Mouse (Mus musculus) midbrain, embryonic 10.5 days (tissue): ENCODE data around the gene Hs2st1. TPM values are rescaled to one million over a fixed set of nuclear protein-coding genes. Genes with fewer than 3 reads are reported as not detected.

ENCODE experiments used
- DNase-seq: peaks from one replicate; pipeline ENCODE4 v3.0.0-alpha.2; 2017; ENCODE audit warnings: low spot score
- H3K27ac ChIP-seq: fragments of 300-500 bp; sonication (generic); replicated peaks from 2 replicates; pipeline ENCODE4 v1.5.1; 2016; ENCODE audit warnings: mild to moderate bottlenecking
- H3K27me3 ChIP-seq: fragments of 300-500 bp; sonication (generic); 2 replicates; pipeline ENCODE4 v1.6.1; 2016; ENCODE audit warnings: low read depth, mild to moderate bottlenecking; ENCODE audit not compliant: poor library complexity, severe bottlenecking
- H3K36me3 ChIP-seq: fragments of 300-500 bp; sonication (generic); 2 replicates; pipeline ENCODE4 v1.6.1; 2016; ENCODE audit warnings: mild to moderate bottlenecking, moderate library complexity
- H3K4me1 ChIP-seq: fragments of 300-500 bp; sonication (generic); 2 replicates; pipeline ENCODE4 v1.6.1; 2016
- H3K4me3 ChIP-seq: fragments of 300-500 bp; sonication (generic); 2 replicates; pipeline ENCODE4 v1.5.1; 2016; ENCODE audit warnings: mild to moderate bottlenecking, moderate library complexity
- H3K9me3 ChIP-seq: fragments of 300-500 bp; sonication (generic); replicated peaks from 2 replicates; pipeline ENCODE4 v1.6.1; 2016; ENCODE audit warnings: mild to moderate bottlenecking
- WGBS: fragments of 180-500 bp; shearing (Covaris S2); methylation state at CpG from one replicate; pipeline ENCODE4 v1.1.7; 2016; 5-methylcytosine and 5-hydroxymethylcytosine counted together
- polyA plus RNA-seq: library from polyadenylated mRNA; unstranded; fragments of >200 nt; fragmentation: Nextera tagmentation; extraction: Ambion mirVana; gene quantifications from 2 replicates; pipeline ENCODE4 v1.2.1, GENCODE M21; 2016

Hs2st1 gene
- polyA plus RNA-seq, 1 experiment from 2014 or later = 15.1 TPM

DNA sequence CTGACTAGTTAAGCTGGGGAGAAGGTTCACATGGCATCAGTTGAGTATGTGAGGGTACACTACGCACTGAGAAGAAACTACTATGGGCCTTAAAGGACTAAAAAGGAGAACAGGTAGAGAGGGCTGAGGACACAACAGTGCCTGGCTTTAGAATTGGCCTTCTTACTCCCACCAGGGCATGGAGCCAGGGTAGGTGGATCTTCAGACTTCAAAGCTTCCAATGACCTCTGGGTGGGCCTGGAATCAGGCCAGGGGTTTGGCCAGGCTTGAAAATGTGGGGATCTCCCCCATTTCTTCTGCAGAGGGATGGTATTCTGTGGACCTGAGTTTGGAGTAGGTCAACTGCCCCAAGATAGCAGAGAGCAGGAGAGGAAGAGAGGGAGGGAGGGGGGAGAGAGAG lies 161.0 kb downstream of the Hs2st1 start:
- whole genome bisulfite sequencing = 91% methylated on average over 1 of the region's 1 CpGs

DNA sequence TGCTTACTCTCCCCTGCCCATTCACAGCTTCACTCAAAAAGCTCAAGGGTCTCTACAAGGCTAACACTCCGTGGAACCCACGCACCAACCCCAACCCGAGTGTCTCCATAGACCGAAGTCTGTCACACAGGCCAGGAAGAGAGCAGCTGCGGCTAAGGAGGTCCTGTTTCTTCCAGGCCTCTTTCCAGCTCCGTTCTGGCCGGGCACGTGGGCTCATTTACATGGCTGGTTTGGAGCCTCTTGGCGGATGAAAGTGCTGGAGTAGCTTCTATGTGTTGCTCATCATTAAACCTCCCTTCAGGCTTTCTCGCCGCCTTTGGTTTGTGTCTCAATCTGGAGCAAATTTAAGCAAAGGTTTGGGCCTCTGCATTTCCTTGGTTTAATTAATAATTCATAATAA lies 164.7 kb downstream of the Hs2st1 start:
- Histone ChIP-seq H3K9me3 (no peaks in the 10 kb centered on the region), H3K4me3 (no peak overlapping the region), H3K27ac (no peak overlapping the region), H3K27me3 (peaks cover 6% of the 10 kb centered on the region; the same call in 1 of the 2 replicates), H3K4me1 (no peaks in the 10 kb centered on the region), H3K36me3 (no peaks in the 10 kb centered on the region)
- no peak for DNase-seq
- 81% methylated on average over 11 of the region's 11 CpGs for WGBS

More for the DNA sequence above, 161.0 kb downstream of the Hs2st1 start:
- no peak for DNase-seq
- Histone ChIP-seq H3K27ac (no peak overlapping the region), H3K4me3 (no peak overlapping the region), H3K4me1 (peaks cover 33% of the 10 kb centered on the region), H3K9me3 (no peaks in the 10 kb centered on the region), H3K27me3 (peaks cover 6% of the 10 kb centered on the region; the same call in 1 of the 2 replicates), H3K36me3 (no peaks in the 10 kb centered on the region)

DNA sequence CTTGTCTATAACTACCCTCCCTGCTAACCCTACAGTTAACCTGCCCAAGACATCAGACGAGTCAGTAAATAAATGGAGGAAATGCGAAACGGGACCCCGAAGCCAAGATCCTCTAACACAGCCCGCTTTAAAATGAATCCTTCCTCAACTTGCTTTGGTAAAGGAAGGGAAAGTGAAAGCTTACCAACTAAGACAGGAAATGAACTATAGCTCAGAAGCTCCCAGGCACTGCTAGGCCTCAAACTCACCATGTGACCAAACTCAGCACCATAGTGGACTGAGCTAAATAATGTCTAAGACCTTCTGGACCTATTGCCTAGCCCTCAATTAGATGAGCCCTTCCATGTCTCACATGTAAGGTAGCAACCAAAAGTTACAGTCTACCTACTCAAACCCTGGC lies 168.7 kb downstream of the Hs2st1 start:
- Histone ChIP-seq H3K27ac (no peak overlapping the region), H3K4me1 (peaks cover 8% of the 10 kb centered on the region), H3K4me3 (no peak overlapping the region), H3K27me3 (no peaks in the 10 kb centered on the region; the same call in 1 of the 2 replicates), H3K36me3 (no peaks in the 10 kb centered on the region), H3K9me3 (0 out of 2 replicates have a peak, but pooled peaks cover 6% of the 10 kb centered on the region)
- WGBS = 86% methylated on average over 5 of the region's 5 CpGs
- DNase-seq = no peak

DNA sequence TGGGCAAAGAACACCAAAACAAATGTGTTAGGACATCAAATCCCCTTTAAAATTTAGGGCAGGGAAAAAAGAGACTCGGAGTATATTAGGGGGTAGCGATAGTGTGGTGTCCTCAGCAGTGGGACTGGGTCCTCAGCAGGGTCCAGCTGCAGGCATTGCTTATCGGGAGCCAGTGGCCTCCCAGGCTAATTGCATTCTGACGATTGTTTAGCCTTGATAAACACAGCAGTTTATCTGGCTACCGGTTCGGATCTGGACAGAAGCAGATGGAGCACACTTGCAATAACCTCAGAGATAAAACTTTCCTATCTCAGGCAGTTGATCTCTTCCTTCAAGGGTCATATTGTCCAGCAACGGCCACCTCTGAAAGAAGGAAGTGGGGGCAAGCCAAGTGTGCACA lies 169.1 kb downstream of the Hs2st1 start:
- Histone ChIP-seq H3K9me3 (0 out of 2 replicates have a peak, but pooled peaks cover 6% of the 10 kb centered on the region), H3K4me3 (no peak overlapping the region), H3K27me3 (no peaks in the 10 kb centered on the region; the same call in 1 of the 2 replicates), H3K36me3 (no peaks in the 10 kb centered on the region), H3K4me1 (peaks cover 8% of the 10 kb centered on the region), H3K27ac (no peak overlapping the region)
- WGBS = 71% methylated on average over 7 of the region's 7 CpGs
- DNase-seq = no peak

DNA sequence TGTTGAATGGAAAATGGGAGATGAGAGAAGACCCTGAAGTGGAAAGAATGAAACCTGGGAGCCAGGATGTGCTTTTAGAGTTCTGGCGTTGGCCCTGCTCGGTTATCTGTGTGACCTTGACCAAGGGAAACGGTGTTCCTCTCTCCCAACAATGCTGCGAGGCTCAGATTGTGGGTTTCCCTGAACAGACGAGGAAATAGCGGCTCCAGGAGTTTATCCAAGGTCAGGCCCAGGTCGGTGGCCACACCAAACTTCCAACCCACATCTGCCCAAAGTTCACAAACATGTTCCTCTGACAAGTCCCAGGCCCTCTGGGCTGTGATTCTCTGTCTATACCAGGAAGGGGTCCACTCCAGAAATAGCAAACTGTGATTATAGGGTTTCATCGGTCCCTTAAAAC lies 169.6 kb downstream of the Hs2st1 start:
- Histone ChIP-seq H3K9me3 (0 out of 2 replicates have a peak, but pooled peaks cover 6% of the 10 kb centered on the region), H3K27me3 (no peaks in the 10 kb centered on the region; the same call in 1 of the 2 replicates), H3K4me3 (no peak overlapping the region), H3K4me1 (peaks cover 8% of the 10 kb centered on the region), H3K36me3 (no peaks in the 10 kb centered on the region), H3K27ac (no peak overlapping the region)
- no peak for DNase-seq
- WGBS = 85% methylated on average over 8 of the region's 8 CpGs

DNA sequence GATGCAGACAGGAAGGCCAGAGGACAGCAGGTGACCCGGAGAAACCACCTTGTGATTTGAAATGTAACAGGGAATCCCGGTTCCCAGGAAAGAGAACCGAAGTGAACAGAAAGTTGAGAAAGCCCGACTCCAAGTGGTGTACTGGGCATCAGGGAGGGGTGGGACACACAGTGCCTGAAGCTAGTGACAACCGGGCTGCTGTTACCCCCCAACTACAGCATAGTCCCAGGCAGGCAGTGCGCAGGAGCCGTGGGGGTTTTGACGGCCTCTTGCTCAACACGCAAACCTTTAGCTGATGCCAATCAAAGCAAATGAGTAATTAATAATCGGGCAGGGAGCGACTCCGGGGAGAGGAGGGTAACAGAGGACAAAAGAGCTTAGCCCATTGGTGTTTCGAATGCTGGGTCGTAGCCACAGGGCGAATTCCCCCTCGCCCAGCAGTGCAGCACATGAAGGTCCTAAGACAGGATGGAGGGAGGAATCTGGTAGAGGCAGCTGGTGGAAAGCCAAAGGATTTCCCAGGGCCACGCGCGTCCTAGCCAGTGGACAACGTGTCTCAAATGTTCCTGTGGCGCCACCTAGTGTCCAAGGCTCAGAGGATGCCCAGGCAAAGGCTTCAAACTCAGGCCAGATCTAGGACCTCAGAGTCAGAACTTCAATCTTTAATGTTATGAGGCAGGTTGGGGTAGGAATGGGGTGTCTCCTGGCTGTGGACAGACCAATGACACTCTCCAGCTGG lies 170.5 kb downstream of the Hs2st1 start:
- Histone ChIP-seq H3K9me3 (0 out of 2 replicates have a peak, but pooled peaks cover 6% of the 10 kb centered on the region), H3K36me3 (no peaks in the 10 kb centered on the region), H3K27ac (peak overlapping the region; percentile 72; the same call in 1 of the 2 replicates), H3K4me3 (peak overlapping the region; percentile 40), H3K4me1 (peaks cover 12% of the 10 kb centered on the region), H3K27me3 (no peaks in the 10 kb centered on the region; the same call in 1 of the 2 replicates)
- 45% methylated on average over 21 of the region's 21 CpGs for WGBS
- peak; percentile 84 for DNase-seq

DNA sequence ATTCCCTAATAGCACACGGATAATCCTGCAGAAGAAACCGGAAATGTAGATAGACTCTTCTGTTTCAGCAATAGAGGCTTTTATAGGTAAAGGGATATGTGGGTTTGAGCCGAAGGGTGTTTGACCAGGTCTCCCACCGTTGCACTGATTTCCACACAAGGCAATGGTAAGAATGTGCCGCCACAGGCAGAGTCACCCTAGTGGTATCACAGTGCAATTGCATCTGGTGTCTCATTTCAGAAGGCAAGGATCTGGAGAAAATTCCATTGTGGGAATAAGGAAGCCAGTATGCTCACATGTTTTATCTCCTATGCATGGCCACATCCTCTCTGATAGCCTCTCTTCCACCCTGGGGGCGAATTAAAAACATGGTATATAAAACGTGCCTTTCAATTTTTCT lies 171.8 kb downstream of the Hs2st1 start:
- DNase-seq = no peak
- Histone ChIP-seq H3K27ac (no peak overlapping the region), H3K4me3 (no peak overlapping the region), H3K9me3 (0 out of 2 replicates have a peak, but pooled peaks cover 6% of the 10 kb centered on the region), H3K4me1 (peaks cover 13% of the 10 kb centered on the region), H3K27me3 (no peaks in the 10 kb centered on the region; the same call in 1 of the 2 replicates), H3K36me3 (no peaks in the 10 kb centered on the region)
- 83% methylated on average over 7 of the region's 7 CpGs for WGBS

DNA sequence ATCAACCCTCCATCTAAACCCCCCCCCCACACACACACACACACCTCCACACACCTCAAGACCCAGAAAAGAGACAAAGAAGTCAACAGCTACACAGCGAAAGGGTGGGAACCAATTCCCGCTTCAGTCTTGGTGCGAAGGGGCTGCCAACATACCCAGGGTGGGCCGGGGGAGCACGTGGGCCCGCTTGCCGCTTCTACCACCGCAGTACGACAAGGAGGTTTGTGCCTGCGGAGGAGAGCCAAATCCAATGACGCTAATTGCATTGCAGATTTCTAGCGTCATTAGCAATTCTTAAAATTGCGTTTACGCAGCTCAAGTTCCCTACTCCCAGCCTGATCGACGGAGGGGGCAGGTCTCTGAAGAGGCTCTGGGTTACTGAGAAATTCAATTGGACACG lies 173.5 kb downstream of the Hs2st1 start:
- no peak for DNase-seq
- Histone ChIP-seq H3K27me3 (no peaks in the 10 kb centered on the region; the same call in 1 of the 2 replicates), H3K27ac (no peak overlapping the region), H3K9me3 (0 out of 2 replicates have a peak, but pooled peaks cover 6% of the 10 kb centered on the region), H3K4me1 (peaks cover 13% of the 10 kb centered on the region), H3K36me3 (no peaks in the 10 kb centered on the region), H3K4me3 (no peak overlapping the region)
- 66% methylated on average over 17 of the region's 17 CpGs for WGBS

DNA sequence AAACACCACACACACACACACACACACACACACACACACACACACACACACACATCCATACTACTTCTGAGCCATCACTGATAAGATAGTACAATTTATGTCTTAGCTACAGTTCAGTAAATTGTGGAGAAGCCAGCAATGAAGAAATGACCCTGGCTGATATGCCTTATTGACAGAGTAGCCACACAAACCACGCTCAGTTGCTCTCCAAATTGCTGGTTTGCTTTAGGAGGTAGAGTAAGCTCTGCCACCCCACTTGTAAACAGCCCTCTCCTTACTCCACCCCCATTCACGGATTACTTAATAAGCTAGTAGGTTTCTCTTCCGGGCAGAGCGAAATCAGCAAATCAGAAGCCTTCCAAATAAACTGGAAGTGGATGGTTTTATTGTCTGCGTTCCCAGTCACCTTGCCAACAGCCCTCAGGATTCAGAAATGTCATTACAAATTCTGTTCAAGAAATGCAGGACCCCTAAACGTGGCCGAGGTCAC lies 175.5 kb downstream of the Hs2st1 start:
- Histone ChIP-seq H3K4me3 (no peak overlapping the region), H3K36me3 (no peaks in the 10 kb centered on the region), H3K27ac (no peak overlapping the region), H3K9me3 (0 out of 2 replicates have a peak, but pooled peaks cover 6% of the 10 kb centered on the region), H3K27me3 (no peaks in the 10 kb centered on the region; the same call in 1 of the 2 replicates), H3K4me1 (peaks cover 8% of the 10 kb centered on the region)
- no peak for DNase-seq
- 66% methylated on average over 7 of the region's 7 CpGs for WGBS

DNA sequence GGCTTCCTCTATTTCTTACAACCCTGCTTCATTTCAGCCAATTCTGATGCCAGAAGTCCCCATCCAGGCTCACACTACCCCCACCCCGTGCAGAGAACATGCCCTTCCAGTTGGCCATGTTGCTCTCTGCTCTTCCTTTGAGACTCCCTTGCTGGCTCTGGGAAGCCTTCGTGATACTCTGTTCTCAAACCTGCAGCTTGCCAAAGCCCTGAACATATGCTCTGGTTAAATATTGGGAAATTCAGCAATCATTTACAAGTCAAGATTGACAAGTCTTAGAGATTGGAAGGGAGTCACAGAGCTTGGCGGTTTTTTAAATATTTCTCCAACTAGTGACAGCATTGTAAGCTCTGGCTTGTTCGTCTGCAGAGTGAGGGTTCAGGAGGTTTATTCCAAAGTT lies 183.5 kb downstream of the Hs2st1 start:
- H3K27ac ChIP-seq = no peak overlapping the region

DNA sequence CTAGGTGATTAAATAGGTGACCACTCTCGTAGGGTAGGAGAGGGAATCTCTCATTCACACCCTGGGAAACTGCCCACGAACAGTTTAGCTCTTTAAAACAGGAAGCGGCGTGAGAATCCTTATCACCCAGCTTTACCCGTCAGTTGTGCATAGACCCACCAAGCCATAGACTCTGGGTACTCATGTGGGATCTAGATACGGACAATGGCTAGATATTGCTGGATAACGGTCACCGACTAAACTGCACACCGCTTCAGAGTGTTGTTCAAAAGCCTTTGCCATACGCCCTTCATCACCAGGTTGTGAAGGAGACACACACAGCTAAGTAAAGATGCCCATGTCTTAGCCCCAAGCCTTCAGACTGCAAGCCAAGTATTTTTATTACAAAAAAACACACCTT lies 185.3 kb downstream of the Hs2st1 start:
- peaks cover 14% of the 10 kb centered on the region for H3K4me1 ChIP-seq
- no peak overlapping the region for H3K4me3 ChIP-seq
- H3K9me3 ChIP-seq = no peaks in the 10 kb centered on the region
- DNase-seq = no peak
- WGBS = 94% methylated on average over 10 of the region's 10 CpGs
- H3K27me3 ChIP-seq = no peaks in the 10 kb centered on the region
- no peak overlapping the region for H3K27ac ChIP-seq
- H3K36me3 ChIP-seq = no peaks in the 10 kb centered on the region

More for the DNA sequence above, 183.5 kb downstream of the Hs2st1 start:
- no peaks in the 10 kb centered on the region for H3K27me3 ChIP-seq
- WGBS = 88% methylated on average over 4 of the region's 4 CpGs
- no peak overlapping the region for H3K4me3 ChIP-seq
- H3K4me1 ChIP-seq = peaks cover 1% of the 10 kb centered on the region; the same call in 1 of the 2 replicates
- H3K36me3 ChIP-seq = no peaks in the 10 kb centered on the region
- H3K9me3 ChIP-seq = no peaks in the 10 kb centered on the region
- no peak for DNase-seq

DNA sequence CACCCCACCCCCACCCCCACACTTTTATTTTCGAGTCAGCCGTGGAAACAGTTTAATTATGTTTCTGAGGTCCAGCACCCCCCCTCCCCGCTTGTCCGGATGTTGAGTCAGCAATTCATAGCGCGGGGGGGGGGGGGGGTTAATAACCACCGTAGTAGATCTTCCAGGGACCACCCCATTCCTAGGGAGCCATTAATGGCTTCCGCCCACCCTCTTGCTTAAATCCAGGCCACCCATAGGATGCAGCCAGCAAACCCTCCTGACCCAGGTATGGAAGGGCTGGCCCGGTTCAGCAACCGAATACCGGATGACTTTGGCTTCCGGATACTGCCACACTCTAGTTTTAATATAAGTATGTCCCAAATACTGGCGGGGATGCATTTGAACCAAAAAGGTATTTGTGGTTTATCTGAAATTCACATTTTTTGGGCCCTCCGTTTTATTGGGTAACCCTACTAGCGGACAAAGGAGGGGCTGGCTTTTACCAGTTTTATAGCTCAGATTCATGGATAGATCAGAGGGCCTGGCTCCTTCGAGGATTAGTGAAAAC lies 188.5 kb downstream of the Hs2st1 start:
- Histone ChIP-seq H3K9me3 (no peaks in the 10 kb centered on the region), H3K4me3 (peak overlapping the region; percentile 42), H3K36me3 (no peaks in the 10 kb centered on the region), H3K4me1 (peaks cover 33% of the 10 kb centered on the region), H3K27me3 (no peaks in the 10 kb centered on the region), H3K27ac (peak overlapping the region; percentile 55)
- WGBS = 47% methylated on average over 16 of the region's 16 CpGs
- DNase-seq = no peak

DNA sequence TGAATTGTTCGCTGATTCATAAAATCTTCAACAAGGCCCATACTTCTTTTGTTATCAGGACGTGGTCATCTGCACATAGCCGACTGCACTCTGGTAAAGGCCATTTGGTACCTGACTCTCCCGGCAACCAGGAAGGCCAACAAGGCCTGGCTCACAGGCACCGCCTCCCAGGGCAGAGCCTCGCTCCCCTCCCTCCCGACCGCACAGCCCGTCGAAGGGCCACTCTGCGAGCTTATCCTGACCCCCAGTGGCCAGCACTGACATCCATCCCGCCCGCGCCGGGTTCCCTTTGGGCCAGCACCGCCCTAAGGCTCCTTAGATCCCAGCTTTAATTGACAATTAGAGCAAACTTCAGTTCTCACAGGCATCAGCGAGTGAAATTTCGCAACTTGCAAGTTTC lies 189.1 kb downstream of the Hs2st1 start:
- no peaks in the 10 kb centered on the region for H3K36me3 ChIP-seq
- H3K9me3 ChIP-seq = no peaks in the 10 kb centered on the region
- peak overlapping the region; percentile 42 for H3K4me3 ChIP-seq
- 1% methylated on average over 18 of the region's 18 CpGs for WGBS
- H3K4me1 ChIP-seq = peaks cover 33% of the 10 kb centered on the region
- DNase-seq = peak; percentile 84
- H3K27ac ChIP-seq = peak overlapping the region; percentile 55
- no peaks in the 10 kb centered on the region for H3K27me3 ChIP-seq
